Mouse (Mus musculus) lung, adult 18-20 months (tissue): ENCODE data around the gene Lst1.

ENCODE experiments used
- DNase-seq, 2 experiments: peaks; one replicate each; pipeline ENCODE4 v3.0.0; 2022; ENCODE audit warnings: mixed read lengths in 2 of 2

The Lst1 gene

GRCm38 (mm10) chr17:35187959-35188610, at the start of gene Lst1:
Gene Lst1 (minus strand): TSS chr17:35188439.
- DNase-seq = no peak

GRCm38 (mm10) chr17:35237504-35237903, 49.3 kb upstream of the Lst1 start:
- DNase-seq = peak in 1 of 2 experiments; percentile 3

GRCm38 (mm10) chr17:35236996-35237395, 48.8 kb upstream of the Lst1 start:
- DNase-seq = peak in 1 of 2 experiments; percentile 7

GRCm38 (mm10) chr17:35236390-35236746, 48.1 kb upstream of the Lst1 start:
- peak; percentile 94 to 95 for DNase-seq

- peak; percentile 93 to 95 for DNase-seq
Observed at GRCm38 (mm10) chr17:35235614-35236389, 47.6 kb upstream of the Lst1 start, which contains the start of gene Nfkbil1. Gene Nfkbil1 (minus strand): TSS chr17:35235792.

GRCm38 (mm10) chr17:35234903-35235302, 46.7 kb upstream of the Lst1 start:
- peak; percentile 40 to 48 for DNase-seq

- peak in 1 of 2 experiments; percentile 3 for DNase-seq
Observed at GRCm38 (mm10) chr17:35234090-35234489, 45.9 kb upstream of the Lst1 start.

- DNase-seq = peak; percentile 37 to 50
Observed at GRCm38 (mm10) chr17:35233114-35233980, 45.1 kb upstream of the Lst1 start, which contains the start of gene Atp6v1g2. Gene Atp6v1g2 (plus strand): TSS chr17:35233660.

GRCm38 (mm10) chr17:35232659-35233058, 44.4 kb upstream of the Lst1 start:
- no peak for DNase-seq

- peak; percentile 81 to 84 for DNase-seq
Observed at GRCm38 (mm10) chr17:35232043-35232442, 43.8 kb upstream of the Lst1 start.

- no peak for DNase-seq
Observed at GRCm38 (mm10) chr17:35231022-35231421, 42.8 kb upstream of the Lst1 start.

- DNase-seq = no peak
Observed at GRCm38 (mm10) chr17:35226561-35227046, 38.4 kb upstream of the Lst1 start.

GRCm38 (mm10) chr17:35225456-35225855, 37.2 kb upstream of the Lst1 start:
- DNase-seq = no peak

GRCm38 (mm10) chr17:35224641-35225040, 36.4 kb upstream of the Lst1 start:
- DNase-seq = no peak

GRCm38 (mm10) chr17:35222299-35222698, 34.1 kb upstream of the Lst1 start:
- DNase-seq = no peak

GRCm38 (mm10) chr17:35220156-35220952, 32.1 kb upstream of the Lst1 start, which contains the start of gene Gm16181:
Gene Gm16181 (plus strand): TSS chr17:35220834.
- no peak for DNase-seq

GRCm38 (mm10) chr17:35219601-35220041, 31.4 kb upstream of the Lst1 start:
- no peak for DNase-seq

GRCm38 (mm10) chr17:35218516-35219193, 30.4 kb upstream of the Lst1 start:
- no peak for DNase-seq

- DNase-seq = no peak
Observed at GRCm38 (mm10) chr17:35213071-35213470, 24.8 kb upstream of the Lst1 start.

- DNase-seq = no peak
Observed at GRCm38 (mm10) chr17:35210593-35210992, 22.4 kb upstream of the Lst1 start.
